Mouse (Mus musculus) layer of hippocampus, adult 9-10 months (tissue): ENCODE results near the gene Shroom1.
"Not testable (repeated sequence)": the region's sequence is repeated elsewhere in the genome, so short reads cannot be mapped to it uniquely, and the experiment has no call there.

Source experiments
- DNase-seq: peaks from one replicate; pipeline ENCODE4 v3.0.0; 2022; ENCODE audit warnings: low spot score

The Shroom1 gene

DNA sequence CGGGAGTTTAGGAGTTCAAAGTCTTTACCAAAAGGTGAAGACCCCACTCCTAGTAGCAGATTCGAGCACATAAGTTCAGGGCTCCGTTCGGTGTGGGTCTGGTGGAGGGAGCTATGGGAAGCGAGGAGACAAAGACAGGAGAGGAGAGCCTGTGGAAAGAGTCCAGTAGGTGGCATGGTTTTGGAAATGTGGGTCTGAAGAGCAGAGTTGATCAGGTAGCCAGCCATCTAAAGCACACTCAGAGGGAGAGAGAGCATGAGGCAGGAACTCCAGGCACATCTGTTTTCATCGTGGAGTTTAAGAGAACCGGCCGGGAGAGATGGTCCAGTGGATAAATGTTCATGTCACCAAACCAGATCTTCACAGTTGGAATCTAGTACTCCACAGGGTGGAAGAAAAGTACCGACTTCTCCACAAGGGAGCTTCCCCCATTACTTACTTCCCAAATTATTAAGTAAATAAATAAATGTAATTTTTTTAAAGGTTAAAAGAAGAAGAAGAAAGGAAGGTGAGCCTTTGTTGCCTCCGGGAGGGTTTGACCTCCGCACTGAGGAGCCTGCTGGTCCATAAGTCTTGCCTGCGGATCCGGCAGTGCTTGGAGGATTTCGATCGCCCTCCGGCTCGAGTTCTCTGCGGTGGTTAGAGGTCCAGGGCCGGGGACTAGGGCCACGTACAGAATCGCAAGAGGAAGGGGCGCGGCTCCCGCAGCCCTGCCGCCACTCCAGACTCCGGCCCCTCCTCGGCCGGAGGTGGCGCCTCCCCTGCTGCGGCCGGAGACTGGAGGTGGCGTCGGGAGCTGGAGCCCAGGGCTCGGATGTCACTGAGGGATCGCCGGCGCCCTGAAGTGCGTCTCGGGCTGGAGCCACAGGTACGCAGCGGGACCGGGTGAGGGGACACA, at the start of gene Shroom1, which contains the start of gene Gm10447:
Gene Shroom1, plus strand, starts transcription at position 732 of the 898 bp plus-strand sequence.
Gene Gm10447, minus strand, starts transcription at position 637 of the 898 bp plus-strand sequence.
- DNase-seq = no peak

GRCm38 (mm10) chr11:53411738-53412137, 45.3 kb upstream of the Shroom1 start:
- DNase-seq = no peak

DNA sequence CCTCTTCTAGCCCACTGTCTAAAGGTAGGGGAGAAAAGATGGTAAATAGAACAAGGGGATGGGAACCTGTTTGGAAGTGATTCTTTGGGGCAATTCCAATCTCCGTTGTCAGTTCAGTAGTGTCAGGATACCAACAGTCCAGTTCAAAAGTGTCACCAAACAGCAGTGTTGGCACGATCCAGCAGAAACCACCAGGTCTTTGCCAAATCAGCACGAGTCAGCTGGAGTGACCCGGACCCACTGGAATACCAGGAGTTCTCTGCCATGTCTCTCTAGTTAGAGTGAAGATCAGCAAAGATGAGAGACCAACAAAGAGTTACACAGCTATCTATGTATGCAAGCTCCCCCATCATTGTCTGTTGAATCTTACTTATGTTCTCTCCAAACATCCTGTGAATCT, 43.1 kb upstream of the Shroom1 start:
- no peak for DNase-seq

- no peak for DNase-seq
Measured at GRCm38 (mm10) chr11:53418048-53418447, 39.0 kb upstream of the Shroom1 start.

- DNase-seq = no peak
Measured at GRCm38 (mm10) chr11:53423036-53423435, 34.0 kb upstream of the Shroom1 start, which contains the start of gene Leap2. Gene Leap2, minus strand, starts transcription at chr11:53423170.

- no peak for DNase-seq
Measured at GRCm38 (mm10) chr11:53424826-53425225, 32.2 kb upstream of the Shroom1 start.

DNA sequence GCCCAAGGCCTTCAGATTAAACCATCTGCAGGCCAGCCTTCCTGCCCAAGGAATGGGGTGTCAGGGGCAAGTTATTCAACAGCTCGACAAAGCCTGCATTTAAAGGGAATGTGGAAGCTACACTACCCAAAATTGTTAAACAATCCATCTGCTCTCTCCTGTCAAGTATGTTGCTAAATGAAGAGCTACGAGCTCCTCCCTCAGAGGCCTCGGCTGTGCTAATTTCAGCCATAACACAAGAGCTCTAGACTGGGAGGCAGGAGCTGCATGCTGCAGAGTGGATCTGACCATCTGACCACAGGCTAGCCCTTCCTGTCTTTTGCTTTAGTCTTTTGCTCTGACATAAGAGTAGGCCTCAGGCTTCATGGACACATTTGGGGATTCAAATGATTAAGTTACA, 31.8 kb upstream of the Shroom1 start:
- no peak for DNase-seq

DNA sequence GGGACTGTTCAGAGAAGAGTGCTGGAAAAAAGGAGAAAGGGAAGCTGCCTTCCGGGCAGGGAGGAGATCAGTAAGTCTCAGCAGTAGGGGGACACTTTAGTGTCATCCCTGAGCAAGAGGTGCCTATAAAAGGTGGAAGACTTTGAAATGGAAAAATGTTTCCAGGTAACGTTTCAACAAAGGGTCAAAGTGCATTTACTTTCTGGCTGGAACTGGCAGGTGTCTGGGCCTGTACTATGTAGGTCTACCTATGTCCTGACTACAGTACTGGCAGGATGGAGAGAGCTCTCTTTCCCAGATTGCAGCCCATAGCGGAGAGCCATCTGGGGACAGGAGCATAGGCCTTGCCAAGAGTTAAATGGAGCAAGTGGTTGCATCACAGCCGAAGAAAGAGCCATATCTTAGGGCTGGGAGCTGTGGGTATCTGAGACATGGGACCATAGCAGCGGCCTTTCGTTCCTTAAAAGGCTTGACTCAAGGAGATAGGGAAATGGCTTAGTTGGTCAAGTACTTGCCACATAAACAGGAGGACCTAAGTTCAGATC, 31.2 kb upstream of the Shroom1 start:
- DNase-seq = no peak

DNA sequence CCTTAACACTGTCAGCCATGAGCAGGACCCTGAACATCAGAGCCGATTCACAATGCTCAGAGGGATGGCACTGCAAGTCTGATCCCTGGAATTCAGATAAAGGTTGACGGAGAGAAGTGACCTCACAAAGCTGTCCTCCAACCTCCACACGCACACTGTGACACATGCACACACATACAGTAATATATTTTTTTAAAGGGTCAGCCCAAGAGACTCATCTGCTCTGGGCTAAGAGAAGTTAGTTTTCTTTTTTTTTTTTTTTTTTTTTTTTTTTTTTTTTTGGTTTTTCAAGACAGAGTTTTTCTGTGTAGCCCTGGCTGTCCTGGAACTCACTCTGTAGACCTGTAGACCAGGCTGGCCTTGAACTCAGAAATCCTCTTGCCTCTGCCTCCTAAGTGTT, 30.1 kb upstream of the Shroom1 start:
- not testable (repeated sequence) for DNase-seq

GRCm38 (mm10) chr11:53427993-53428715, 28.9 kb upstream of the Shroom1 start:
- DNase-seq = no peak

DNA sequence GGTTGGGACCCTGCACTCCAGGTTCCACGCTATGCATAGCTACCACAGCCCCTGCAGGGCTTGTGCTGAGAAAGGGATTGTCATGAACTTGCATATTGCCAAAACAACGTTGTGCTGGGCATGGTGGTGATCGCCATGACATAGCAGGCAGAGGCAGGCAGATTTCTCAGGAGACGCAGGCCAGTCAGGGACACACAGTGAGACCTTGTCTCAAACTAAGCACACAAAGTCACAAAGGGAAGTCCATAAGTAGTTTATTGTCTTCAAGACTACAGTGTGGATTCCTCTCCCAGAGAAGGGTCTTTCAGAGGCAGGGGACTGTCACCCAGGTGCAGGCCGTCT, 28.3 kb upstream of the Shroom1 start:
- DNase-seq = no peak

- no peak for DNase-seq
Measured at GRCm38 (mm10) chr11:53429182-53429581, 27.8 kb upstream of the Shroom1 start.

- peak; percentile 26 for DNase-seq
Measured at GRCm38 (mm10) chr11:53430300-53430669, 26.7 kb upstream of the Shroom1 start.

- peak; percentile 99 for DNase-seq
Measured at GRCm38 (mm10) chr11:53430670-53431346, 26.2 kb upstream of the Shroom1 start, which contains the start of the genes Uqcrq and Gdf9. Gene Uqcrq, minus strand, starts transcription at chr11:53430831. Gene Gdf9, plus strand, starts transcription at chr11:53431023.

DNA sequence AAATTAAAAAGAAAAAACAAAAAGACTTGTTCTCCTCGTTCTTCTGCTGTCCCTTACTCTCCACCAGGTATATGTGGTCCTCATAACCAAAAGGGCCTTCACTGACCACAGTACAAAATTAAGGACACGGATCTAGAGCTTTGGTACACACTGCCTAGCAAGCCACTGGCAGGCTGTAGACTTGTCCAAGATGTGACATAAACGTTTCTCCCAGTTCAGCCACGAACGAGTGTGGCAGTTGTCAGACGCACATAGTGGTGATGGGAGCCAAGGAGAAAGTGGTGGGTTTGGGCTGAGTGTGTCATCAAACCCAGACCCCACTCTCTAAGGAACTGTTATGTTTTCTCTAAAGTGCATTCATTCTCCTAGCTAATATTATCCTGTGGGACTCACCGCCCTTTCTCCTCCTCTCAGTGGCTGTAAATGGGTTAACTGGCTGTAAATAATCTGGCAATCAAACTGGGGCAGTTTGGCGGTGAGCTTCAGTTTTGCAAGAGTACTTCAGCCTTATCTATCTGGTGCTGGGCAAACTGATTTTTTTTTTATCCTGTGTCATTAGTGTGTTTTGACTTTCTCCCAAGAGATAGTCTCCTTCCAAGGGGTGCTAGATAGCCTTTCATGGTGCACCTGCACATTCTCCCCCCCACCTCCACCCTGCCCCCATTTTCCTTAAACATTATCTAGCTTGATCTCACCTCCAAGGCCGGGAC, 25.5 kb upstream of the Shroom1 start:
- no peak for DNase-seq

DNA sequence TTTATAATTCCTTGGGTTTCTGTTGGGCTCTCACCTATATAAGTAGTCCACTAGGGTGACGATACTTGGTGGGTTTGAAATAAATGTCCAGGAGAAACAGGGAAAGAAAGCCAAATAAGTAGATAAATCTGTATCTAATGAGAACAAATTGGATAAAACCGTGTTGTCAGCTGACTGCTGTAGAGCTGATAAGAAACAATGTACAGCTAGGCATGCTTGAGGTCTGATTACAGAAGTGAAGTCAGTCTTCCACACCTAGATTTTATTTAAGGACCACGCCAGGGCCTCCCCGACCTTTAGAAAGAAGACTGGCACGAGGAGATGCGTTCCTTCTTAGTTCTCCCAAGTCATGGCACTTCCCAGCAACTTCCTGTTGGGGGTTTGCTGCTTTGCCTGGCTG, 23.9 kb upstream of the Shroom1 start:
- no peak for DNase-seq

- DNase-seq = no peak
Measured at GRCm38 (mm10) chr11:53435504-53435903, 21.5 kb upstream of the Shroom1 start.

- no peak for DNase-seq
Measured at GRCm38 (mm10) chr11:53436338-53436737, 20.7 kb upstream of the Shroom1 start.

DNA sequence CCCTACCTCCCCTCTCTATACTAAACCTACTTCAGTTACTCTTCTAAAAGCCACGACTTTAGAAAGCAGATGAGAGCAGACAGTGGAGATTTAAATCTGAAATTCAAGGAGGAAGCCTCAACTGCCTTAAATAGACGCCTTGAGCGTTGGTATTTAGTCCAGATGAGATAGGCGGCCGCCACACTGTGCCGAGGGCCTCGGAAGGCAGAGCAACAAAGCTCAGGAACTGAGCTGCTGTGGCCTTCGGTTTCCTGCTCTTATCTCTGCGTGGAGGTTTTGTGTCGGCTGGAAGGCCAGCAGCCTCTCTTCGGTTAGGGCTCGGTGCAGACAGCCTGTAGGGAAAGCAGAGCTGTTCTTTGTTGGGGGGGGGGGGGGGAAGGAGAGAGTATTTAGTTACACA, 15.1 kb upstream of the Shroom1 start:
- no peak for DNase-seq

GRCm38 (mm10) chr11:53443861-53444260, 13.1 kb upstream of the Shroom1 start:
- peak; percentile 36 for DNase-seq

GRCm38 (mm10) chr11:53445562-53445961, 11.4 kb upstream of the Shroom1 start:
- DNase-seq = no peak

DNA sequence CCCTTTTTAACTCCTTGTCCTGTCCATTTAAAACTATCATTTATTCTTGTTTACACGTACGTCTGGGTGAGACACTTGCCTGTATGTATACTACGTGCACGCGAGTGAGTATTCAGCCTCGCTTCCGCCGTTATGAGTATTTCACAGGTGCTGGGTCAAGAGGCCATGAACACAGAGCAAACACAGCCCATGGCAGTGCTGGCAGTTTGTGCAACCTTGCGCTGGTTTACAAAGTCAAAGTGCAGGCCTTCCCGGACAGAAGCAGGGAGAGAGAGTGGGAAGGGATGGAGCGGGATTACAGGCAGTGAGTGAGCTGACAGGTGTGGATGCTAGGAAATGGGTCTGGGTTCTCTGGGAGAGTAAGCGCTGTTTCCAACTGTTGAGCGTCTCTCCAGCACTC, 10.8 kb upstream of the Shroom1 start:
- DNase-seq = no peak
